Mouse (Mus musculus) splenic B cell, adult 2 months (primary cell): ENCODE data around the gene Stab2.

Source experiments
- DNase-seq: peaks from one replicate; pipeline ENCODE4 v3.0.0-alpha.2; 2011; ENCODE audit warnings: low read depth, low spot score
- H3K27me3 ChIP-seq: 2 replicates; pipeline ENCODE4 v1.6.1; 2012; ENCODE audit warnings: mild to moderate bottlenecking, low read length, moderate library complexity, mixed read lengths; ENCODE audit not compliant: control insufficient read depth, poor library complexity, insufficient read depth, severe bottlenecking
- H3K36me3 ChIP-seq: 2 replicates; pipeline ENCODE4 v1.6.1; 2012; ENCODE audit warnings: mild to moderate bottlenecking, low read length, moderate library complexity, mixed read lengths; ENCODE audit not compliant: control insufficient read depth, poor library complexity, insufficient read depth, severe bottlenecking

Gene Stab2

GRCm38 (mm10) chr10:87007385-87008214 lies at the start of gene Stab2:
Stab2 (minus strand) TSS chr10:87008025.
- no peak for DNase-seq
- no peaks in the 10 kb centered on the region for H3K27me3 ChIP-seq
- H3K36me3 ChIP-seq: no peaks in the 10 kb centered on the region

- no peak for DNase-seq
- Histone ChIP-seq H3K36me3 (no peaks in the 10 kb centered on the region), H3K27me3 (no peaks in the 10 kb centered on the region)
Measured at GRCm38 (mm10) chr10:87051714-87052113, 43.9 kb upstream of the Stab2 start.

DNA sequence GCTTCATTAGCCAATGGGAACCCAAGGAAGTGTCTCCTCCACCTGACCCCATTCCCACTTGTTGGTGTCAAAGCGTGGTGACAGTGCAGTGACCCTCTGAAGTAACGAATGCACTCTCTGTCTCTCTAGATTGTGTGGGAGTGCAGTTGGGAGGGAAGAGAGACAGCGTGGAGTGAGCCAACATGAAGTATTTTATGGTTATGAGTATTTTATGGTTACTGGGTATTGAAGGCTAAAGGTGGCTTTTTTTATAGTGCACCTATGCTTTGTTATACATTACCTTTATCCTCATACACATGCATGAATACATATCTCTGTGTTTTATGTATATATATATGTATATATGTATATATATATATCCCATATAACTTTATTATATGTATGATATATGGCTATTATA lies 41.4 kb upstream of the Stab2 start:
- no peaks in the 10 kb centered on the region for H3K27me3 ChIP-seq
- H3K36me3 ChIP-seq: no peaks in the 10 kb centered on the region
- no peak for DNase-seq

GRCm38 (mm10) chr10:87046931-87047468 lies 39.2 kb upstream of the Stab2 start:
- Histone ChIP-seq H3K36me3 (no peaks in the 10 kb centered on the region), H3K27me3 (no peaks in the 10 kb centered on the region)
- peak; percentile 51 for DNase-seq

GRCm38 (mm10) chr10:87046469-87046868 lies 38.6 kb upstream of the Stab2 start:
- Histone ChIP-seq H3K27me3 (no peaks in the 10 kb centered on the region), H3K36me3 (no peaks in the 10 kb centered on the region)
- DNase-seq: no peak

- DNase-seq: no peak
- Histone ChIP-seq H3K27me3 (no peaks in the 10 kb centered on the region), H3K36me3 (no peaks in the 10 kb centered on the region)
Measured at GRCm38 (mm10) chr10:87045273-87045672, 37.4 kb upstream of the Stab2 start.

- Histone ChIP-seq H3K36me3 (no peaks in the 10 kb centered on the region), H3K27me3 (no peaks in the 10 kb centered on the region)
- DNase-seq: no peak
Measured at GRCm38 (mm10) chr10:87041265-87041664, 33.4 kb upstream of the Stab2 start.

DNA sequence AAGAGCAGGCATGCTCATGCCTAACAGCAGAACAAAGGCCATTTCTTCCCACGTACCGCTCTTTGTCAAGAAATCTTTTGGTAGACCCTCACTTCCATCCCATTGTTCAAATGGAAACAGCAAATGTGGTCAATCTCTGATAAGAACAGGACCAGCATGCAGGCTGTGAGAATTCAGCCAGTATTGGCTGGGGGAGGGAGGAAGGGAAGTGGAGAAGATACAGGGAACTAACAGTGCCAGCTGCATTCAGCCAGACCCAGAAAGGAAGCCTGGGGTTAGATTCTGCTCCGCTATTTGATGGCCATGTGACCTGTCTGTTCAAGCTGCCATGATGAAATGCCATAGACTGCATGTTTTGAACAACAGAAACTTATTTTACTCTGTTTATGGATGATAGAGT lies 32.0 kb upstream of the Stab2 start:
- no peaks in the 10 kb centered on the region for H3K36me3 ChIP-seq
- DNase-seq: no peak
- no peaks in the 10 kb centered on the region for H3K27me3 ChIP-seq

DNA sequence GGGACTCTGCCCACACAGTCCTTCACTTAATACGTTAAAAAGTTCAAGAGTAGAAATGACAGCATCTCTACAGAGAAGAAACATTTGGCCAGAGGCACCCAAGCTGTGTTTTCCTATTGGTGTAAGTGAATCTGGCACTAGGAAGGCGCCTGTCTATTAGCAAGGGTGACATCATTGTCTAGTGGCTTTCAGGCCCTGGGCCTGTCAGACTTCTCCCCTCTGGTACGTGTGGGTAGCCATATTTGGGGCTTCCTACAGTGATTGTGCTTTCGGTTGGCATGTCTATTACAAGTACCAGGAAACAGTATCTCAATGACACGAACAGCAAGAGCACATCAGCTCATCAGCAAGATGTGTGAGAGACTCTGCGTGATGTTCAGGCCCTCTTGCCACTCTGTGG lies 31.5 kb upstream of the Stab2 start:
- Histone ChIP-seq H3K36me3 (no peaks in the 10 kb centered on the region), H3K27me3 (no peaks in the 10 kb centered on the region)
- no peak for DNase-seq

DNA sequence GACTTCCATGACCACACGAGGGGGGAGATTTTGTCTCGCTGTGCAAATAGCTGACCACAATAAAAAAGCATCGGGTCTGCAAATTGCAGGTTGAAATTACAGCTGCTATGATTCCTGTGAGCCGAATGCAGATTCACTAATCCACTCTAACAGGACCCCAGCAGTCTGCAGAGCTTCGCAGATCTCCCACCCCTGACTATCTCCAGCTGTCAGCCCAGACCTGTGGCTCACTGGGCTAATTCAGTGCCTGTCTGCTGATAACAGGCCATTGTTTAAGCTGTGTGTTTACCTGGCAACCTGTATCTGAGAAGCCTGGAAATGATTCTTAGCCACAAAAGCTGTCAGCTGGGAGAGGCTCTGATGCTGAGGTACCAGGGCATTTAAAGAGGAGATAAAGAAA lies 29.2 kb upstream of the Stab2 start:
- H3K36me3 ChIP-seq: no peaks in the 10 kb centered on the region
- H3K27me3 ChIP-seq: no peaks in the 10 kb centered on the region
- DNase-seq: no peak

DNA sequence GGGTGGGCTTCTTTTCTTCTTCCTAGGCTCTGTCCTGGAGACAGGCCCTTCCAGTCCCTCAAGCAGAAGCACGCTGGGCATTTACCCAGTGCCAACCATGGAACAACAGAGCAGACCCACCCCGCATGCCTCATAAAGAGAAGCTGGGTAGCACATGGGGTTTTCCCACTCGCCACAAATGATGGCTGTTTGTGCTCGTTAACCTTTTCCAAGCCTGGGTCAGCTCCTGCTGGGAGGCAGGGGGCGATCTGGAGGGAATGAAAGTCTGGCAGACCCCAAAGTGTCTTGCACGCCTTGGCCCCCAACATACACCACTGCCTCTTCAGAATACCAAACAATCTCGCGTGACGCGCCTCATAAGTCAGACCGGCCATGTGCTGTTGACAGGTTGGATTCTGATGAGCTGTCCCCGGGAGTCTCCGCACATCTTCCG lies 28.5 kb upstream of the Stab2 start:
- DNase-seq: no peak
- no peaks in the 10 kb centered on the region for H3K36me3 ChIP-seq
- H3K27me3 ChIP-seq: no peaks in the 10 kb centered on the region

- DNase-seq: no peak
- Histone ChIP-seq H3K27me3 (no peaks in the 10 kb centered on the region), H3K36me3 (no peaks in the 10 kb centered on the region)
Measured at GRCm38 (mm10) chr10:87035866-87036265, 28.0 kb upstream of the Stab2 start.

DNA sequence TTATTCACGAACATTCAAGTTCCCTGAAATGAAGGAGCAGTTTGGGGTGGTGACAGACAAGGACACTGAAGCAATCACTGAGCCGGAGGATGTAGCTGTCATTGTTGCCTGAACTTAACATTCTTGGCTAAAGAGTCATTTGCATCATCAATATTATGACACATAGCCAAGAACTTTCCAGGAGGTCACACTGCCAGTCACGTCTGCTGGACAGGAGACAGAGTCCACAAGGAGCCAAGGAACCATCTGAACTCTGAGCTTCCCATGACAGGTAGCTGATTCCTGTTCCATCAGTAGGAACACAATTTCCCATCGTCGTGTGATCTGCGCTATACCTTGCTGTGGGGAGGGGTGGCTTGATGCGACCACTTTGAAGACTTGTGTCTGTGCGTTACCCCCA lies 24.9 kb upstream of the Stab2 start:
- no peaks in the 10 kb centered on the region for H3K27me3 ChIP-seq
- no peaks in the 10 kb centered on the region for H3K36me3 ChIP-seq
- no peak for DNase-seq

DNA sequence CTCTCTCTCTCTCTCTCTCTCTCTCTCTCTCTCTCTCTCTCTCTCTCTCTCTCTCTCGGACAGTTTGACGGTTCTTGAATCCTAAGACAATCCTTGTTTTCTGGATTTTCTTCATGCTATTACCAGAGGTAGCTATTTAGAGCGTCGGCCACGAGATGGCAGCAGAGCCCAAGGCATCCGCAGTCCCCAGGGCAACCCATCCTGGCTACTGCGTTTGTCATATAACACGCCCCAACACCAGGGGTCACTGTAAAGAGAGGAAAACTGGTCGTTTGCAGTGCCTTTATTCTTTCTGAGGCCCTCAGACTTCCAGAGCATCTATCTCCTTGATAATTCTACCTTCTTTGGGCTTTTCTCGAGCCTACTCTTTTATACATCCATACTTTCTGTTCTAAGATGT lies 17.1 kb upstream of the Stab2 start:
- DNase-seq: peak; percentile 90
- H3K27me3 ChIP-seq: no peaks in the 10 kb centered on the region

GRCm38 (mm10) chr10:87020711-87021110 lies 12.9 kb upstream of the Stab2 start:
- H3K36me3 ChIP-seq: no peaks in the 10 kb centered on the region
- H3K27me3 ChIP-seq: no peaks in the 10 kb centered on the region
- DNase-seq: peak; percentile 15

More for the DNA sequence above, 17.1 kb upstream of the Stab2 start:
- no peaks in the 10 kb centered on the region for H3K36me3 ChIP-seq
